Comparison of ENCODE assay signal across 8 mouse cellular contexts in the genomic region with DNA sequence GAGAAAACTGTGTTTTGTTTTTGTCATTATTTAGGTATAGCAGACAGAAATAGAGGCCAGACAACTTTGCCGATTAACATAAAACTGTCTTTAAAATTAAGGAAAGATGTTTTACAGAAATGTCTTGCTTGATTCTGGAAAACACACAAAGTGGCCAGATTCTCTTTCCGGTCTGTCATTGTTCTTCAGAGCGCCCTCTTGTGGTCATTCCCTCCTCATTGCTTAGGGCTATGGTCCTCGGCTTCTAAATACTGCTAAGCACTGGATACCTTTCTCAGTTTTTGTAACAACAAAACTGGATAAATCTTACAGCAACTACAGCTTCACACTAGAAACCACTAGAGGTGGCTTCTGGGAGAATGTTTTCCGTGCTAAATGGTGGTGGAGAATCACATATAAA.
A peak's percentile ranks its signal among the peaks of the same experiment; 100 is the strongest.
DNase-seq lines count a peak whose midpoint lies in the region; TF ChIP-seq lines count a peak whose summit lies in the region.

No protein-coding gene starts in this region.

- H3K27me3 ChIP-seq in thymus, adult 2 months (ENCODE audit: control insufficient read depth, insufficient read depth, low read length): no peaks in the 10 kb centered on the region
- no peaks in the 10 kb centered on the region for H3K27me3 ChIP-seq in embryonic facial prominence, embryonic 10.5 days (replicated peaks; ENCODE audit: low read depth, poor library complexity, severe bottlenecking)

- no peaks in the 10 kb centered on the region for H3K36me3 ChIP-seq in thymus, adult 2 months (ENCODE audit: control insufficient read depth, insufficient read depth, low read length)
- H3K36me3 ChIP-seq in embryonic facial prominence, embryonic 10.5 days (replicated peaks): no peaks in the 10 kb centered on the region

- no peak for TF ChIP-seq POLR2A in thymus, adult 2 months (IDR thresholded peaks at IDR 0.05; ENCODE audit: control insufficient read depth, extremely low read depth, insufficient read depth, low read length, poor library complexity)

- no peaks in the 10 kb centered on the region for H3K9me3 ChIP-seq in embryonic facial prominence, embryonic 10.5 days

- WGBS in thymus, adult 2 months: 48% methylated on average over 5 of the region's 5 CpGs
- WGBS in embryonic facial prominence, embryonic 10.5 days: 39% methylated on average over 5 of the region's 5 CpGs

- no peak overlapping the region for H3K27ac ChIP-seq in thymus, adult 2 months (ENCODE audit: control insufficient read depth, insufficient read depth, low read length)
- no peak overlapping the region for H3K27ac ChIP-seq in embryonic facial prominence, embryonic 10.5 days (replicated peaks)

- TF ChIP-seq CTCF in thymus, adult 2 months (IDR thresholded peaks at IDR 0.05; ENCODE audit: borderline replicate concordance, control insufficient read depth, extremely low read depth, insufficient read depth, low read length, poor library complexity): no peak

- no peak overlapping the region for H3K4me3 ChIP-seq in thymus, adult 2 months (ENCODE audit: control insufficient read depth, insufficient read depth, low read length)
- no peak overlapping the region for H3K4me3 ChIP-seq in embryonic facial prominence, embryonic 10.5 days

- DNase-seq in cerebellum, adult 11 months: peak; percentile 1
- DNase-seq in cerebellum, adult 11-12 months: no peak
- DNase-seq in thymus, postnatal 14 days: peak; percentile 7
- no peak for DNase-seq in thymus, adult 2 months
- DNase-seq in embryonic facial prominence, embryonic 10.5 days (ENCODE audit: low spot score): peak; percentile 58
- peak; percentile 60 for DNase-seq in layer of hippocampus, adult 11-12 months (ENCODE audit: low spot score)
- DNase-seq in mesoderm, embryonic 11.5 days (ENCODE audit: low read depth, low spot score): peak; percentile 65
- peak; percentile 72 for DNase-seq in testis, postnatal 10 days (ENCODE audit: low spot score)

- H3K4me1 ChIP-seq in thymus, adult 2 months (replicated peaks; ENCODE audit: control insufficient read depth, insufficient read depth, low read length): no peaks in the 10 kb centered on the region
- H3K4me1 ChIP-seq in embryonic facial prominence, embryonic 10.5 days: no peaks in the 10 kb centered on the region

Comparison
In these comparisons a context has a peak if more than half of its experiments do, and no peak if none do; other contexts are left out.
1. DNase-seq: peak in cerebellum, adult 11 months (single experiment), thymus, postnatal 14 days (single experiment), embryonic facial prominence, embryonic 10.5 days (single experiment), layer of hippocampus, adult 11-12 months (single experiment), mesoderm, embryonic 11.5 days (single experiment) and testis, postnatal 10 days (single experiment); none in cerebellum, adult 11-12 months (single experiment) and thymus, adult 2 months (single experiment).